Mouse (Mus musculus) ES-Bruce4 (cell line): ENCODE data around the gene Olfr465-ps1.

Source experiments
- CTCF ChIP-seq: IDR thresholded peaks from one replicate; pipeline ENCODE4 v1.8.1; 2011; ENCODE audit warnings: low read depth, low read length
- EP300 ChIP-seq: IDR thresholded peaks from 2 replicates; pipeline ENCODE4 v1.6.1; 2011; ENCODE audit warnings: low read depth, low read length; ENCODE audit not compliant: insufficient read depth
- POLR2A ChIP-seq: IDR thresholded peaks from one replicate; pipeline ENCODE4 v1.8.1; 2011; ENCODE audit warnings: low read length; ENCODE audit not compliant: insufficient read depth

GRCm38 (mm10) chr13:65111961-65112360 is 25.9 kb upstream of the Olfr465-ps1 start:
- no peak for TF ChIP-seq POLR2A
- TF ChIP-seq EP300, result no peak
- TF ChIP-seq CTCF, result no peak
